Mouse (Mus musculus): Measurements from ENCODE around the gene Apba3. TPM values are rescaled to one million over a fixed set of nuclear protein-coding genes. Genes with fewer than 3 reads are reported as not detected.

Gene Apba3
- polyA plus RNA-seq, 1 experiment from 2014 or later = 45.3 TPM

- no peak overlapping the region for H3K4me2 ChIP-seq (ENCODE audit: low read depth, severe bottlenecking)
- H3K27ac ChIP-seq (replicated peaks; ENCODE audit: low read depth, low read length) = no peak overlapping the region
- no peaks in the 10 kb centered on the region for H3K27me3 ChIP-seq (ENCODE audit: control insufficient read depth, insufficient read depth, low read length)
- H3K9me3 ChIP-seq (ENCODE audit: control insufficient read depth, low read length) = no peaks in the 10 kb centered on the region
- H3K36me3 ChIP-seq (ENCODE audit: control insufficient read depth, insufficient read depth, low read length) = peaks cover 4% of the 10 kb centered on the region; the same call in 1 of the 2 replicates
- H3K4me3 ChIP-seq (ENCODE audit: low read depth, low read length) = no peak overlapping the region
- 76% methylated on average over 6 of the region's 6 CpGs for WGBS
- ATAC-seq (ENCODE audit: insufficient number of reproducible peaks, low FRiP score, low TSS enrichment, low read depth) = no peak
- H3K9ac ChIP-seq (ENCODE audit: low read length) = no peak overlapping the region
- no peak for DNase-seq (ENCODE audit: low spot score)
- H3K4me1 ChIP-seq (ENCODE audit: control insufficient read depth, insufficient read depth, low read length) = peaks cover 14% of the 10 kb centered on the region
These were observed 30.5 kb downstream of the Apba3 start for GRCm38 (mm10) chr10:81297246-81297645.

DNA sequence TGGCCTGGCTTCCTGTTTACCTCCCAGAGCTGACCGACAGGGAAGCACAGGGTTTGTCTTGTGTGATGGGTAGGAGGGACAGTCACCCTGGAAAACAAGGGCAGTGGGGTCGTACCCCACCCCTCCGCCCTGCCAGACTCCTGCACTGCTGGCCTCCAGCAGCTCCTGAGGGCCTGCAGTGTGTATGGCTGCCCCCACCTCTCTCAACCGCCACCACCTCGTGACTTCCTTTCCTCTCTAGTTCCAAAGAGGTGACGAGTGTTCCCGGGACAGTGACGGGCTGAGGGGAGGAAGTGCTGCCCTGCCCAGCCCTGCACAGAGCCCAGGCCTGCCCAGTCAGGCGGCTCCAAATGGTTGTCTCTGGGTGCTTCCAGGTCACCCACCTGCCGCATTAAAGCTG lies 31.1 kb downstream of the Apba3 start:
- 47% methylated on average over 10 of the region's 10 CpGs for WGBS
- Histone ChIP-seq H3K9me3 (ENCODE audit: control insufficient read depth, low read length) (no peaks in the 10 kb centered on the region), H3K4me1 (ENCODE audit: control insufficient read depth, insufficient read depth, low read length) (peaks cover 14% of the 10 kb centered on the region), H3K4me3 (ENCODE audit: low read depth, low read length) (no peak overlapping the region), H3K9ac (ENCODE audit: low read length) (no peak overlapping the region), H3K36me3 (ENCODE audit: control insufficient read depth, insufficient read depth, low read length) (peaks cover 4% of the 10 kb centered on the region; the same call in 1 of the 2 replicates), H3K27me3 (ENCODE audit: control insufficient read depth, insufficient read depth, low read length) (no peaks in the 10 kb centered on the region), H3K27ac (replicated peaks; ENCODE audit: low read depth, low read length) (no peak overlapping the region), H3K4me2 (ENCODE audit: low read depth, severe bottlenecking) (no peak overlapping the region)
- ATAC-seq (ENCODE audit: insufficient number of reproducible peaks, low FRiP score, low TSS enrichment, low read depth) = no peak
- DNase-seq (ENCODE audit: low spot score) = no peak

DNA sequence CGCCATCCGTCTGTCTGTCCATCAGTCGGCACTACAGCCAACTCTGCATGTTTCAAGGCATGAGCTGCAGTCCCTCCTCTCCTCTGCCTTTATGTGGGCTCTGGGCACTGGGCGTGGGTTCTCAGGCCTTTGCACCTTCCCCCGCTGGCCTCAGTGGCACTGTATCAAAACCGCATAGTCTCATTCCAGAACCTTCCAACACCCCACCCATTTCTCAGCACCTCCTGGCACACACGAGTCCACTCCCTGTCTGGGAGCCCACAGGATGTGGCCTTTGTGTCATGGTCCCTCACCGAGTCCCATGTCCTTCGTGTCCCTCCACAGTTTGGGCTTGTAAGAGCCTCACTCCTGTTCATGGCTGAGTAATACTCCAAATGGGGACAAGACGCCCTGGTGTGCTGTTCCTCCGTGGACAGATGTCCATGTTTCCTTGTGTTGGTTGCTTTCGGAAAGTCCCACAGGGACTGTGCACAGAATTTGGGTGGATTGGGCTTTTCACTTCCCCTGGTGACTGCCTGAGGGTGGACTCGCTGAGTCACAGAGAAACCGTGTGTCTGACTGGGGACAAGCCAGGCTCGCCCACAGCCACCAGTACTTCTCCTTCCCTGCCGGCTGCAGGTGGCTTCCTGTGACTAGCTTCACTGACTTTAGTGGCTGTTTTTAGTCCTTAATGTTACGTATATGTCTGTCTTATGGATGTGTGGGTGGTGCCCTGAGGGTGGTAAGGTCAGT lies 31.8 kb downstream of the Apba3 start:
- H3K36me3 ChIP-seq (ENCODE audit: control insufficient read depth, insufficient read depth, low read length) = peaks cover 4% of the 10 kb centered on the region; the same call in 1 of the 2 replicates
- no peak overlapping the region for H3K9ac ChIP-seq (ENCODE audit: low read length)
- H3K27me3 ChIP-seq (ENCODE audit: control insufficient read depth, insufficient read depth, low read length) = no peaks in the 10 kb centered on the region
- no peak overlapping the region for H3K4me2 ChIP-seq (ENCODE audit: low read depth, severe bottlenecking)
- 94% methylated on average over 17 of the region's 17 CpGs for WGBS
- H3K4me1 ChIP-seq (ENCODE audit: control insufficient read depth, insufficient read depth, low read length) = peaks cover 14% of the 10 kb centered on the region
- H3K27ac ChIP-seq (replicated peaks; ENCODE audit: low read depth, low read length) = no peak overlapping the region
- H3K4me3 ChIP-seq (ENCODE audit: low read depth, low read length) = no peak overlapping the region
- ATAC-seq (ENCODE audit: insufficient number of reproducible peaks, low FRiP score, low TSS enrichment, low read depth) = no peak
- DNase-seq (ENCODE audit: low spot score) = no peak
- H3K9me3 ChIP-seq (ENCODE audit: control insufficient read depth, low read length) = no peaks in the 10 kb centered on the region

DNA sequence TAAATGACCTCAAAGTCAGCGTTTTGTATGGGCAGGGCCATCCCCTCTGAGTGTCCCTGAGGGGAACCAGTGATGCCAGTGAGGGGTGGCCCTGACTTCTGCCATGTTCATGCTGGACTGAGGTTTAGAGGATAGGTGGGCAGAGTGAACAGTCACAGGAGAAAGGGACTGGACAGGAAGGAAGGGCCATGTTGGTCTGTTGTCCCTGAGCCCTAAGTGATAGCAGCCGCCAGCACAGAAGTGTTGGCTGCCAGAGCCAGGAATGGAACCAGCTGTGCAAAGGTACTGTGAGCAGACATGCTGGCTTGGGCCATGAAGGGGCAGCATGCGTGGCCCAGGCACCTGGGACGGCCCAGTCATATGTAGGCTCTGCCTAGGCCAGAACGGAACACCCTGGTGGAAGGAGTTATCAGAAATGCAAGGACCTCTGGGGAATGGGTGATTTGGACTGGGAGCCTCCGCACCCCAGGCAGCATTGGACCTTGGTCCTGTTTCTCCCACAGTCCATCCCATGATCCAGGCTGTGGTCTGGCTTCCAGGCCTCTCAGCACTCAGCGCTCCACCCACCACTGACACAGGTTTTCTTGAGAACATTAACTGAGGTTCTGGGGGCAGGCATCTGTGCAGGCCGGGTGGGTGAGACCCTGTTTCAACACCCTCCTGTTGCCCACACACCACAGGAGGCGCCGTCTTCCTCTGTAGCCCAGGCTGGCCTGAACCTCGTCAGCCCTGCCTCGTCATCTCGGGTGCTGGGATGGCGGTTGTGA lies 33.0 kb downstream of the Apba3 start:
- WGBS = 91% methylated on average over 14 of the region's 14 CpGs
- H3K27ac ChIP-seq (replicated peaks; ENCODE audit: low read depth, low read length) = no peak overlapping the region
- ATAC-seq (ENCODE audit: insufficient number of reproducible peaks, low FRiP score, low TSS enrichment, low read depth) = no peak

DNA sequence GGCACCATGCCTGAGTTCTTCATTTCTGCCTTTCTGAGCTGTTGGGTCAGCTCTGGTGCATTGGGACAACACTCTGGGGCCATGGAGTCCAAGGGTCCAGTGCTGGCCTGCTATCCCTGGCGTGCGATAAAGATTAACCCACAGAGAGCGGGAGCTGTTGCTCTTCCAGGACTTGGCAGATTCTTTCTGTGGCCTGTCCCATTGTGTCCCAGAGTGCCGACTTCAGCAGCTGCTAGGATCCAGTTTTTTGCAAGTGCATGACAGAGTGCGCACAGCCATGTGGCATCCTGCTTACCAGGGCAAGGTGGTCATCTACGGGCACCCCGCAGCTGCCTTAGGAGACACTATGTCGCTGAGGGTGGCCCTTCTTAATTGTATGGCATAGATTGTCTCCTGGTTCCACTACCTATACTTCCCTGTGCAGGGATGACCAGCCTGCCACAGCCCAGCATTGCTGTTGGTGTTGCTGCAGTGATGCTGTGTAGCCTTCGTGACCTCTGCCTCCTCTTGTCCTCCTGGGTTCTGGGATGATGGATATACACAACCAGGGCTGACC lies 33.7 kb downstream of the Apba3 start:
- peaks cover 6% of the 10 kb centered on the region; the same call in 1 of the 2 replicates for H3K36me3 ChIP-seq (ENCODE audit: control insufficient read depth, insufficient read depth, low read length)
- no peak overlapping the region for H3K4me3 ChIP-seq (ENCODE audit: low read depth, low read length)
- no peaks in the 10 kb centered on the region for H3K27me3 ChIP-seq (ENCODE audit: control insufficient read depth, insufficient read depth, low read length)
- no peak overlapping the region for H3K27ac ChIP-seq (replicated peaks; ENCODE audit: low read depth, low read length)
- no peak overlapping the region for H3K4me2 ChIP-seq (ENCODE audit: low read depth, severe bottlenecking)
- H3K4me1 ChIP-seq (ENCODE audit: control insufficient read depth, insufficient read depth, low read length) = no peaks in the 10 kb centered on the region
- 87% methylated on average over 9 of the region's 9 CpGs for WGBS
- no peaks in the 10 kb centered on the region for H3K9me3 ChIP-seq (ENCODE audit: control insufficient read depth, low read length)
- H3K9ac ChIP-seq (ENCODE audit: low read length) = no peak overlapping the region; the same call in 1 of the 2 replicates
- DNase-seq (ENCODE audit: low spot score) (no peak), ATAC-seq (ENCODE audit: insufficient number of reproducible peaks, low FRiP score, low TSS enrichment, low read depth) (no peak)

More for the DNA sequence above, 33.0 kb downstream of the Apba3 start:
- DNase-seq (ENCODE audit: low spot score) = no peak
- H3K27me3 ChIP-seq (ENCODE audit: control insufficient read depth, insufficient read depth, low read length) = no peaks in the 10 kb centered on the region
- no peak overlapping the region for H3K4me3 ChIP-seq (ENCODE audit: low read depth, low read length)
- peaks cover 6% of the 10 kb centered on the region; the same call in 1 of the 2 replicates for H3K36me3 ChIP-seq (ENCODE audit: control insufficient read depth, insufficient read depth, low read length)
- peaks cover 1% of the 10 kb centered on the region for H3K4me1 ChIP-seq (ENCODE audit: control insufficient read depth, insufficient read depth, low read length)
- H3K9ac ChIP-seq (ENCODE audit: low read length) = no peak overlapping the region
- no peak overlapping the region for H3K4me2 ChIP-seq (ENCODE audit: low read depth, severe bottlenecking)
- no peaks in the 10 kb centered on the region for H3K9me3 ChIP-seq (ENCODE audit: control insufficient read depth, low read length)

DNA sequence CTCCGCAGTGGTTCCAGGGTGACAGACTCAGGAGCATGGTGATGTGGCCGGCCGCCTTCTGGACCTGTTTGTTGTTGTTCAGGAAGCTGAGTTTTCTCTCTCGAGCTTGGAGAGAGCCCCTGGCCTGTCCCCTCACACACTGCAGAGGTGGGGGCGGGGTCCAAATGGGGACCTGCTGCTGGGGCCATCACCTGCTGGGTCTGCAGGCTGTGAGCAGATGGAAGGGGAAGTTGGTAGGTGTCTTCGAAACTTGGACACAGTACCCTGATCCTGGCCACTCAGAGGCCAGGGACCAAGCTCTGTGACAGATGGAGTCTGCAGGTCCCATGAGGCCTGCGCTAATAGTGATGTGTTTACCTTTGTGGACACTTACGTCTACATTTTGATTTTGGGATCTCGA lies 34.6 kb downstream of the Apba3 start:
- Histone ChIP-seq H3K4me3 (ENCODE audit: low read depth, low read length) (no peak overlapping the region), H3K27me3 (ENCODE audit: control insufficient read depth, insufficient read depth, low read length) (no peaks in the 10 kb centered on the region), H3K9me3 (ENCODE audit: control insufficient read depth, low read length) (no peaks in the 10 kb centered on the region), H3K4me1 (ENCODE audit: control insufficient read depth, insufficient read depth, low read length) (no peaks in the 10 kb centered on the region), H3K36me3 (ENCODE audit: control insufficient read depth, insufficient read depth, low read length) (peaks cover 5% of the 10 kb centered on the region; the same call in 1 of the 2 replicates), H3K4me2 (ENCODE audit: low read depth, severe bottlenecking) (no peak overlapping the region), H3K9ac (ENCODE audit: low read length) (no peak overlapping the region), H3K27ac (replicated peaks; ENCODE audit: low read depth, low read length) (no peak overlapping the region)
- ATAC-seq (ENCODE audit: insufficient number of reproducible peaks, low FRiP score, low TSS enrichment, low read depth) (no peak), DNase-seq (ENCODE audit: low spot score) (no peak)
- 81% methylated on average over 9 of the region's 9 CpGs for WGBS

- Histone ChIP-seq H3K9me3 (ENCODE audit: control insufficient read depth, low read length) (no peaks in the 10 kb centered on the region), H3K4me1 (ENCODE audit: control insufficient read depth, insufficient read depth, low read length) (no peaks in the 10 kb centered on the region), H3K4me2 (ENCODE audit: low read depth, severe bottlenecking) (no peak overlapping the region), H3K27ac (replicated peaks; ENCODE audit: low read depth, low read length) (0 out of 2 replicates have a peak overlapping the region, but pooled peaks have one; percentile 21), H3K27me3 (ENCODE audit: control insufficient read depth, insufficient read depth, low read length) (no peaks in the 10 kb centered on the region), H3K9ac (ENCODE audit: low read length) (no peak overlapping the region), H3K36me3 (ENCODE audit: control insufficient read depth, insufficient read depth, low read length) (peaks cover 9% of the 10 kb centered on the region), H3K4me3 (ENCODE audit: low read depth, low read length) (no peak overlapping the region)
- DNase-seq (ENCODE audit: low spot score) = no peak
- no peak for ATAC-seq (ENCODE audit: insufficient number of reproducible peaks, low FRiP score, low TSS enrichment, low read depth)
- 84% methylated on average over 4 of the region's 4 CpGs for WGBS
These were observed 35.5 kb downstream of the Apba3 start for GRCm38 (mm10) chr10:81302288-81302687.

DNA sequence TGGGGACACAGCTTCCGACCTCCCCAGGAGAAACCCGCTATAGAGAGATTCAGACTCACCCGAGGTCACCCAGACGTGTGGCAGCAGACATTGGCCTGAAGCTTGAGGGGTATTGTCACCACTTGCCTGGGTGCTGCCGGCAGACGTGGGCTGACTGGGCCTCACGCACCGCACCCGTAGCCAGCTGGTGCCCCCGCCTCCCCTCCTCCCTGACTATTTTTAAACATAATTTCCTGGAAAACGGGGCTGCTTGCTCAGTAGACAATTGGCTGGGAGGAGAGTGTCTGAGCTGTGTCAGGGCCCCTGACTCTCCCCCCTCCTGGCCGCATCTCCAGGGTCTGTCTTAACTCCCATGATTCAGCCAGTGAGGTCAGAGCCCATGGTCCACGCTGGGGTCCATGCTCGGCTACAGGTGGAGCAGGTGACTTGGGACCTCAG lies 36.0 kb downstream of the Apba3 start:
- H3K36me3 ChIP-seq (ENCODE audit: control insufficient read depth, insufficient read depth, low read length) = peaks cover 14% of the 10 kb centered on the region
- 0 out of 2 replicates have a peak, but pooled peaks cover 2% of the 10 kb centered on the region for H3K9me3 ChIP-seq (ENCODE audit: control insufficient read depth, low read length)
- no peak overlapping the region for H3K27ac ChIP-seq (replicated peaks; ENCODE audit: low read depth, low read length)
- DNase-seq (ENCODE audit: low spot score) = no peak
- no peak for ATAC-seq (ENCODE audit: insufficient number of reproducible peaks, low FRiP score, low TSS enrichment, low read depth)
- H3K9ac ChIP-seq (ENCODE audit: low read length) = no peak overlapping the region
- 0 out of 2 replicates have a peak overlapping the region, but pooled peaks have one; percentile 8 for H3K4me2 ChIP-seq (ENCODE audit: low read depth, severe bottlenecking)
- H3K4me3 ChIP-seq (ENCODE audit: low read depth, low read length) = no peak overlapping the region
- 76% methylated on average over 14 of the region's 14 CpGs for WGBS
- no peaks in the 10 kb centered on the region for H3K27me3 ChIP-seq (ENCODE audit: control insufficient read depth, insufficient read depth, low read length)
- no peaks in the 10 kb centered on the region for H3K4me1 ChIP-seq (ENCODE audit: control insufficient read depth, insufficient read depth, low read length)

Data from limb, embryonic 11.5 days (tissue).